Mouse (Mus musculus) thymus, postnatal 14 days (tissue): ENCODE measurements around the gene Slc11a1.
"Not testable (repeated sequence)": the region's sequence is repeated elsewhere in the genome, so short reads cannot be mapped to it uniquely, and the experiment has no call there.

Experiments used
- DNase-seq: peaks from one replicate; pipeline ENCODE4 v3.0.0; 2021

Slc11a1 gene

DNA sequence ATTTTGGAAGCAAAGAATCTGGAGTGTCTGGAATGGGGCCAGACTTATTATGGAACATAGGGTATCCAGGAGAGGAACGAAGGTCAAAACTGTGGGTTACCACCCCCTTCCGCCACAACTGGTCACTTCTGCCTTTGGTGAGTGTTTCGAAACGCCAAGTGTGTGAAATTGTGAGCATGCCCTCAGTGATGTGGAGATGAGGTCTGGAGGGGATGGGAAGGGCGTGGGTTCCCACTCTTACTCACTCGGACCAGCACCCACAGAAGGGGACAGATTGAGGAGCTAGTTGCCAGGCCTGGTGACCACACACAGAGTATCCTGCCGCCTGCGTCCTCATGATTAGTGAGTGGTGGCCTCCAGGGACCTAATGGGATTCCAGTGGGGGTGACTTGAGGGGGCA, at the start of gene Slc11a1:
TSS of gene Slc11a1 (plus strand) at position 216 of the 400 bp plus-strand sequence.
- no peak for DNase-seq

DNA sequence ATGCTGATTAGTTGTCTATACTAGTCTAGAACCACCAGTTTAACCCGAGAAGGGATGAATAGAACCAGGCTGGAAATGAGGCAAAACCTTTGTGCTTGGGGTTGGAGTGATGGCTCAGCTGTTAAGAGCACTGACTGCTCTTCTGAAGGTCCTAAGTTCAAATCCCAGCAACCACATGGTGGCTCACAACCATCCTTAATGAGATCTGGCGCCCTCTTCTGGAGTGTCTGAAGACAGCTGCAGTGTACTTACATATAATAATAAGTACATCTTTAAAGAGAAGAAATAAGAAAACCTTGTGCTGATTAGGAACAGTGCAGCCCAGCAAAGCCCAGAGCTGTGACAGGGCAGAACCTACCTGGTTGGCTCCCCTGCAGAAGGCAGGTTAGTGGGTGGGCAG, 48.1 kb upstream of the Slc11a1 start:
- not testable (repeated sequence) for DNase-seq

DNA sequence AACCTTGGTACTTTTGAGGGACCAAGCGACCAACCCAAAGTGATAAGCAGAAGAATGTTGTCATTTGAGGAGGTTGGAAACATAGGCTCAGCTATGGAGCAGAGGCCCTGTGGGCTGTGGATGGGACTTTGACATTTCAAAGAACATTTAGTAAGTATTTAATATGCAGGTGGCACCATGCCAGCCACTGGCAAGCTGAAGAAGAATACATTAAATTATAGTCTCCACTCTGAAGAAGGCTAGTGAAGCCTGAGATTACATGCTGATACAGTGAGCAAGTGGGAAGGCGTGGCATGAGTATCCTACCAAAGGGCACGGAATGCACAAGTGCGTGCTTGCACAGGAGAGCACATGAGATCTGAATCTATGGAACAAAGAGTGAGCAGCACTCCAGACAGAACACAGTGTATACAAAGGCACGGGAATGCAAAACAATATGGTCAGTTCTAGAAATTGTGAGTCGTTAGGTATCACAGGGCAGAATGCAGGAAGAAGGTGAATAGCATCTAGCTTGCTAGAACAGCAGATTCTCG, 45.0 kb upstream of the Slc11a1 start:
- DNase-seq = no peak

DNA sequence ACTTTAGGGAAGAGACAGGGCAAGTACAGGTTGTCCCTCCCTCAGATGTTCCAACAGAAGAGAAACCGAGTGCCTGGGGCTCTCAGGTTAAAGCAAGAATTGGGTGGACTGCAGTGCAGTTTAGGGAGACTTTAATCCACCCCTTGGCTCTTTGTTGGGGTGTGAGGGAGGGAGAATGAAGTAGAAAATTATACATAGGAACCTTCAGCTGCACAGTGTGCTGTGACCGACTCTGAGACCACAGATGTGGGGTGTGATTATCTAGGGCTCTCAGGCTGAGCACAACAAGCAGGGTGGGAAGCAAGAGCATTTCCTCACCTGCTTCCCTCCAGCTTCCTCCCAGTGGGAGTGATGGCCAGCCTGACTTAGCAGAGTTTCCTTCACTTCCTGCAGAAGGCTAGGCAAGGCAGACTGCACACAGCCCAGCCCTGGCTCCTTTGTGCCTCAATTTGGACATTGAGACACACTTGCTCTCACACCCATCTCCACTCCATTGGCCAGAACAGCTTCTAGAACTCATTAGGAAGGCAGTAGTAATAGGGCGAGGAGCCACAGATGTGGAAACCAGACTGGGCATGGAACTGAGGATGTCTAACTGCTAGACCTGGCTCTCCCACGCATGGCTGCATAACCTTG, 43.8 kb upstream of the Slc11a1 start:
- DNase-seq = no peak

DNA sequence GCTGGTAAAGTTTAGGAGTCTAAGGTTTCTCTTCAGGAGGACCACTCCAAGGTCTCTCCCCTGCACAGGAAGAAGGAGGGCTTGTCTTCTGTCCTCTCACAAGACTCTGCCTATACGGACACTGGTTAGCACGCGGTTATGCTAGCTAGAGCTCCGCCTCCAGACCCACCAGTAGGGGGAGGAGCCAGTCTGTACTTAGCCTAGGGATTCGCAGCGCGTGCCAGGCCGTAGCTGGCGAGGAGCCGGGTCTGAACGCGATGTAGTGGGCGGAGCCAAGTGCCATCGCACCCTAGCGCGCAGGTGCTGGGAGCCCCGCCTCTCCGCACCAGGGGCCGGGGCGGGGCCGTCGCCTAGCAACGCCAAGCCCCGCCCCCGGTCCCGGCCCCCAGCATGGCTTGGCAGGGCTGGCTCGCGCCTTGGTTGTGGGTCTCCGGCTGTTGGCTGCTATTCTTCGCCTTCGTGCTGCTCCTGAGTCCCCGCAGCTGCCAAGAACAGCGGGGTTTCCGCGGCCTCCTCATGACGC, 42.7 kb upstream of the Slc11a1 start:
- DNase-seq = peak; percentile 97

DNA sequence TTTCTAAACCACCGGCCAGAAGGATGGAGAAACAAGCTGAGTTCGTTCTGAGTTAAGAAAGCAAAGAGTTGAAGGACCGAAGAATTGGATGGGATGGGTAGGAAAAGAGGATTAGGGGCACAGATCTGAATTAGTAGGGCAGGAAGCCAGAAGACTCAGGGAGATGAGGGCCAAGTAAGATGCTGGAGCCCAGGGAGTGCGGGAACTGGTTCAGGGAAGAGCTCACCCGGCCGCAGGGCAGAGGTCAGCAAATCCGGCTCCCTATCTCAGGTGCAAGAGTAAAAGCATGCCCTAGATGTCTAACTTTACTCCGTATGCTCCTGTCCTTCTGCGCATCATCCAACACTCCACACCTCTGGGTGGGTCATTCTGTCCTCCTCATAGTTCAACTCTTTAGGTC, 42.1 kb upstream of the Slc11a1 start:
- peak; percentile 22 for DNase-seq

DNA sequence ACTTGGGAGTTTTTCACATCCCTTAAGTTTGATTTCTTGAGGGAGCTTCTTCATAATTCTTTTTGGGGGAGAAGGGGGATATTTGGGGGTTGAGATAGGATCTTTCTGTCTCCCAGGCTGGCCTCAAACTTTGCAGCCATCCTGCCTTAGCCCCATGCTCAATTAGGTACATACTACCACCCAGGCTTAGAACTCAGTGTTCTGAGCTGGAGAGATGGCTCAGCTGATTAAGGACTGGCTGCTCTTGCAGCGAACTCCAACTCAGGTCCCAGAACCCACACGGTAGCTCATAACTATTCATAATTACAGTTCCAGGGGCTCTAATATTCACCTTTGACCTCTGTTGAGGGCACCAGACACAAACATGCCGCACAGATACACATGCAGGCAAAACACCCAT, 40.4 kb upstream of the Slc11a1 start:
- no peak for DNase-seq

DNA sequence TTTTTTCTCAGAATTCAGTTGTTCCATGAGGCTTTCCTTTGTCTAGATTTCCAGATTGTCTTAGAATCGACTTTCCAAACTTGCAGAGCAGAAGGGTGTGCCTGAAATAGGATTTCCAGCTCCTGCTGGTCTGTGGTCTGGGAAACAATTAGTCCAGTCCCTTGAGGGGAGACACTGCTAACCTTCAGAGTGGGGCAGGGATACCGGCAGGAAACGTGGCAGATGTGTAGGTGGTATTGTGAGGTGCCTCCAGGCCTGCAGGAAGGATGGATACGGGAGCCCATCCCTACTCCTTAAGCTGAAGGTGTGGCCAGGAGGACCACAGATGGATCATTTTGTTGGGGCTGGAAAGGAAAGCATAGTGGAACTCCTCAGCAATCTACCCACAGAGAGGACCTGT, 40.0 kb upstream of the Slc11a1 start:
- DNase-seq = no peak

DNA sequence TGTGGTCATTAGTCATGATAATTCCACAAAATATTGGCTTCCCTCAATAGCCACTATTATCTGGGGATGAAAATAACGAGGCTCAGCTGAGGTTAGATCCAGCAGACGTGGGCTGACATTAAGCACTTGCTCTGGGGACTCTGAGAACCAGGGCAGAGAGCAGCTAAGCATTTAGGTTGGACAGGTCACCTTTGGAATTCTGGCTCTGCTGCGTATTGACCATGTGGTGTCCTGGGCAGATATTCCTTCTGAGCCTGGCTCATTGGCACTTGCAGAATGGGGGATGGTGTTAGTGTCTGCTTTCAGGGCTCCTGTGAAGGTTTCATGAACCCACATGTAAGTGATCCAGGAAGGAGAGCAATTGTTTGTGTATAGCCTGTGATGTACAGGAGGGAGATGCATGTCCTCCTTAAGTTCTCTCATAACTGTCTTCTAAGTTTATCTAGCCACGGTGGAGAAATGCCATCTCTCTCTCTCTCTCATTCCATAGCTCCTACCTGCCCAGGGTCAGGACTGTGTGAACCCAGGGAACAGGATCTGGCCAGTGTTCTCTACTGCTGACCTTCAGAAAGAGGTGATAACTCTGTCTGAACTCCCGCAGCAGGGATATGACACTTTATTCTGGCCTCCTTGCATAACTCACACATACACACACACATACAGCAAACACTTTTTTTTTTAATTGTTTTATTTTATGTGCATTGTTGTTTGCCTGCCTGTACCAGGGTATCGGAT, 39.4 kb upstream of the Slc11a1 start:
- no peak for DNase-seq

DNA sequence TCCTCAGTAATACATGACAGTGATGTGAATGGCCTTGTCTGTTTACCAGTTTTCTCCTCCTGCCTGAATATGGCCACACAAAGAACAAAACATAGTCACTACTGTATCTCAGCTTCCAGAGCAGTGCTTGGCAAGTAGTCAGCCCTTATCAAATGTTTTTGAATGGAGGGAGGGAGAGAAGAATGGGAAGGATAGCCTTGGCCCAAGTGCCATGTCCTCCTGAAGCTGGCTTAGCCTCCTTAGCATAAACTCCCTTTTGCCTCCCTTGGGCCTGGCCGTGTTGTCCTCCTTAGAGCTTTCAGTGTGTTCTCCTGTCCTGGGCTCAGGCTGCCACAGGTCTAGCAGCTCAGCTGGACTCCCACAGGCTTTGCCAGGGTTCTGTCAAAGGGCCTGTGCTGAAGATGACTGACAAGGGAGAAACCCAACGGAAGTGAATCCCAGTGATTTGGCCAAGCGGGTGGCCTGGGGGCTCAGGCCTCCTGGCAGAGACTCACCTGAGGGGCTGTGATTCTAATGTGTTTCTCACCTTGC, 37.7 kb upstream of the Slc11a1 start:
- DNase-seq = no peak

DNA sequence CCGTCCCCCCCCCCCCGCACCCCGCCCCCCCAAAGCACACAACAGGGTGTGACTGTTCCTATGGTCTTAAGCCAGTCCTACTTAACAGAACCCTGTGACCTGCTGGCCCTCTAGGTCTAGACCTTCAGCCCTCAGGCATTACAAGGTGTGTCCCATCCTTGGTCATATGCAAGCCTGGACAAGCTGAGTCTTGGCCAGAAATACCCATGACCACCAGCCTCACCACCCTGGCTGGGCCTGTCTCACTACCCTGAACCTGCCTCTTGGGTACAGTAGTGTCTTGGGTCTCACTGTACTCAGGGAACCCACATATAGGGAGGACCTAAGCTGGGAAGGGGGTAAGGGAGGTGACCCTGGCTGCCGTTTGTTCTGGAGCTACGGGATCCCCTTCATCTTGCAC, 37.0 kb upstream of the Slc11a1 start:
- no peak for DNase-seq

DNA sequence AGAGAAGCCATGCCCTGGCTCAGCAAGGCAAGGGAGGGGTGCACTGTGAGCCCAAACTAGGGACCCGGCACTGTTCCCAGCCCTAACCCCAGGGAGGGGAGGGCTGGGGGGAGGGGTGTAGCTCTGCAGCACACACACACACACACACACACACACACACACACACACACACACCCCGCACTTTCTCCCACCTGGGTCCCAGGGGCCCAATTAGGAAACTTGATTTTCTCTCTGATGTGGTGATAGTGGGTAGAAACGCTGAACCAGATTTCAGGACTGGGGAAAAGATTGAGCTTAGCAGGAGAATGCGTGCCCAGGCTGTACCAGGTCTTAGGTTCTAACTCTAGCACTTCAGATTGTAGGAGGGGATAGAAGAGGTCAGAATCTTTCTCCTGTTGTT, 36.4 kb upstream of the Slc11a1 start:
- DNase-seq = no peak

DNA sequence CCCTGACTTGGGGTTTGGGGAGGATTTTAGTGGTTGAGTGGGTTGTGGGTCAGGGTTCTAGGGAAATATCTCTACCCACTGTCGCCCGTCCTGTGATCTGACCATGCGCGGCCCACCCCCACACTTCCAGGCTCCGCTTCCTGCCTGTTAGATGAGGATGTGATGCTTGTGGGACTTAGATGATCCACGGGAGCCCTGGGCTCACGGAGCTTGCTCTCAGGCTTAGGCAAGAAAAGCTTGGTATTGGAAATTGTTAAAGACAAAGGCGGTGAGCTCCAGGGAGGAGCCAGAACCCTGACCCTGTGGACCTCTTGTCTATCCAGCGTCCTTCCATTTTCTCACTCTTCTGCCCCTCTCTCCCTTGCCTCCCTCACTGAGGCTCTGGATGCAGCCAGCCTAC, 35.1 kb upstream of the Slc11a1 start:
- DNase-seq = no peak

DNA sequence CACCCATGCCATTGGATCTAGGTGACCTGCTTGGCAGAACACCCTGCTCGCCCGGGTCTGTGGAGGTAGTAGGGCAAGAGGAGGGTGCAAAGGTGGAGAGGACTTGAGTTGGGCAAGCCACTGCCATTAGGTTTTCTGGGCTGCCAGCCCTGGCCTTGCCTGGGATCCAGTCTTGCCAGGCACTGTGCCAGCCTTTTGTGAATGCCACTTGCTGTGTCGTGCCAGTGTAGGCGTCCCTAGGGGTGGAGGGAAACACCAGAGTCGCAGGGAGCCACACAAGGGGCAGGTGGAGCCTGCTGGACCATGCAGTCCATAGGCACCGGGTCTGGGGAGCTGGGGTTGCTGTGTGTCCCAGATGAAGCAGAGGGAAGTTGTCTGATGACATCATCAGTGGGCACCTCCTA, 34.6 kb upstream of the Slc11a1 start:
- DNase-seq = no peak

DNA sequence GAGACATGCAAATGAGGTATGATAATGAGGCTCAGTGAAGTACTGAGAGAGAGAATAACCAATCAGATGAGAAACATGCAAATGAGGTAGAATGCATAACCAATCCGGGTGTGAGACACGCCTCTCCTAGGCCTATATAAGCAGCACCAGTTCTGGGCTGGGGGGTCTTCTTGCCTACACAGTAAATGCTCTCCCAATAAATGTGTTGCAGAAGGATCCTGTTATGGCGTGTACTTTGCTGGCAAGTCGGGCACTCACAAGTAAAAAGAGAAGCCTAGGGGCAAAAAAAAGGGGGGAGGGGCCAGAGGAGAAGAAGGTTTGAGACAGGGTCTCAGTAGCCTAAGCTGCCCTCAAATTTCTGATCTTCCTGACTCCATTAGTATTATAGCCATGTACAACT, 34.0 kb upstream of the Slc11a1 start:
- DNase-seq = not testable (repeated sequence)

DNA sequence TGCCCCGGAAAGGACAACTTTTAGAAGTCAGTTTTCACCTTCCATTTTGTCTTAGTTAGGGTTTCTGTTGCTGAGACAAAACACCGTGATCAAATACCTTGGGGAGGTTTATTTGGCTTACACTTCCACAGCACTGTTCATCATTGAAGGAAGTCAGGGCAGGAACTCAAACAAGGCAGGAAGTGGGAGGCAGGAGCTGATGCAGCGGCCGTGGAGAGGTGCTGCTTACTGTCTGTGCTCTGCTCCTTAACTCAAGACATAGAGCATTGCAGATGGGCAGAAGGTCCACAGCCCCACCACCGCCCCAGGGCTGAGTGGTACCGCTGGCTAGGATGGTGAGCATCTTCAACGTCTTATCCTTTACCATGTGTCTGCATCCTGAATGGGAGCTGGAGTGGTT, 33.1 kb upstream of the Slc11a1 start:
- no peak for DNase-seq

DNA sequence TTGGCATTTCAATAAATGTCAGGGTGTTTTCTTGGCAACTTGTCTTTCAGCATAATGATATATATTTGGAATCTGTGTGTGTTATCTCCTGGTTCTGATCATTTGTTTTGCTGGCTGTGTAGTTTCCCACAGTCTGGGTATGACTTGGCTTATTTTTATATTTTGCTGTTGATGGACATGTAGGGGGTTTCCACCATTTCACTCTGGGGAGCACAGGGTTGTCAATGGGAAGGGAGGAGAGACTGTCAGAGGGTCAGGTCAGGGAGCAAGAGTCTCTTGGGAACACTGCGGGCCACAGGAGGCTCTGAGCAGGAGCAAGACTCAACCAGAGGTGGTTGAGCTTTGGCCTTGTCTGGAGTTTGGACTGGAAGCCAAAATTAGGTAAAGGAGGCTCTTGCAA, 32.7 kb upstream of the Slc11a1 start:
- DNase-seq = no peak

DNA sequence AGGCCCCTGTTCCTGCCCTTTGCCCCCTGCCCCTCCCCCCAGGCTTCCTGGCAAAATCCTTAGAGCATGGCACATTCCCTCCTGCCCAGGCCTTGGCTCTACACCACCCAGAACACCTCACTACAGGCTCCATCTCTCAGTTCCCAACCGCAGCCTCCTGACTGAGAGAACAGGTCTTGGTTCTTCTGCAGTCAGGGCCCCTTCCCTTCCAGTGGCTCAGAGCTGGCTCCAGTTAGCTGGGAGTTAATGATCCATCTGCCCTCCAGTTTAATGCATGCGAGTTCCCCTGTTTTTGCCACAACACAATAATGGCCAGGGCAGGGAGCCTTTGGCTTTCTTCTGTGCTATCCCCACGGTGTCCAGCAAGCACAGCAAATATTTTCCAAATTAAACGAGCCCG, 31.8 kb upstream of the Slc11a1 start:
- DNase-seq = no peak

DNA sequence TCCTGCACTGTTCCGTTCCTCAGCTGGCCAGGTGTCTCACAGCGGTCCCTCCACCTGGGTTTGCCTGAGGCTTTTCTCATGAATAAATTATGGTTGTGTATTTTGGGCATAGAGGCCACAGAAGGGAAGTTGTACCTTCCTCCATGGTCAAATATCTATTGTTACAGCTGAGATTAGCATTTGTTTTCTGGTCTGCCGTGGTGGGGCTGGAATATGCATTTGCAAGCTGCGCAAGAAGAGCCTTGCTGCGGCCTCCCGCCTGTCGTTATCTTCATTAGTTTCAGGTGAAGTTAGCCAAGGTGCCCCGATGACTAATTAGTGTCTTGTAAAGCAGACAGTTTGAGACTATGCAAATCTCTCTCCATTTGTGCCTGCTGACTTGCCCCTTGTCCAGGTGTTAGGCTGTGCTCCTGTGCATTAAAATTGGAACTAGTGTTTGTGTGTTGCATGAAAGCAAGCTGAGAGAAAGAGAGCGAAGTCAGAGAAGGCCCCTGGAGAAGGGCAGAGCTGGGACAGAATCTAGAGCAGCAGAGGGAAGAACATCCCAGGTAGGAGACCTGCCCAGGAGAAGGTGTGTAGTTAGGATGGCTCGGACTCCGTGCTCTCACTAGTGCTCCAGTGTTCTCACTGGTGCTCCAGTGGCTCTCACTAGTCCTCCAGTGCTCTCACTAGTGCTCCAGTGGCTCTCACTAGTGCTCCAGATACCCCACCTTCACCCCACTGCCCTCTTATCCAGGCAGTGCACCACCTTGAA, 30.7 kb upstream of the Slc11a1 start:
- no peak for DNase-seq

DNA sequence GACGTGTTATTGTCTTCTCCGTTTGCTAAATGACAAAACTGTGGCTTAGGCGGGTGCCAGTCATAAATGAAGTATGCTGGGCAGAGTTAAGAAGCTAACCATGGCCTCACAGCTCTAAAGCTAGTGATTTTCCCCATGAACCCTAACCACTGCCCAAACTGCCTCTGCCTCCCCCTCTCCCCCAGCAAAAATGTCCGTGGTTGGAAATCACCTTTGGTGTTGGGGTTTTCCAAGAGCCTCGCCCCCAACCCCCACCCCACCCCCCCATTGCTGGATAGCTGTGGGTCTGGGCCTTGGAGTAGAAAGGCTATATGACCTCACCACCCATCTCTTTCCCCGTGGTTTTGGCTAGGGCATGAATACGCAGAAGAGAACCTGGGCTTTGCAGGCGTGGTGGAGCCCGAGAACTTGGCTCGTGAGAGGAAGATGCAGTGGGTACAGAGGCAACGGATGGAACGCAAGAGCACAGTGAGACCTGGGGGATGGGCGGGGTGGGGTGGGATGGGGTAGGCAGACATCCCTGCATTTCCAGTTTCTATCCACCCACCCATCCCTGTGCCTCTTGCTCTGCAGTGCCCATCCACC, 23.7 kb upstream of the Slc11a1 start:
- no peak for DNase-seq

DNA sequence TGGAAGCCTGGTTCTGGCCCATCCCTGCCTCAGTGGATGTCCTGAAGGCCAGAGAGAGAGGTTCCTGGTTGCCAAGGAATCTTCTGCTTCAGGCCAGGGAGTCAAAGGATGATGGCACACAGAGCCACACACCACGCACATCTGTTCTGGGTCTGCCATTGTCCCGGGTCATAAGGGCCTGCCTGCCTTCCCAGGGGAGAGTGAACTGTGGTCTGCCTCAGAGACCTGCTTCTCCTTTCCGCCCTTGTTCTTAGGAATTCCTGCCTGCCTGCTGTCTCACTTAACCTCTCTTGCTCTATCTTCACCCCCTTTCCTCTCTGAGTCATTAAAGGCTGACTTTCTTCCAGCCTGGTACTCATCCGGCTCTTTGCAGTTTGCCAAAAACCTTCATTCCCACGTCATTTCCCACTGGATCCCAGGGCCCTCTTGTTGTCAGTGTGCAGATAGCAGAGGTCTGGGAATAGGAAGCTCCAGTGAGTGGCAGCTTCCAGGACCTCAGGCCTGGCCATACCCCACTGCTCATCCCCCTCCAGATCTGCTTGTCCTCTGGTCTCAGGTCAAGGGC, 22.4 kb upstream of the Slc11a1 start:
- DNase-seq = no peak

DNA sequence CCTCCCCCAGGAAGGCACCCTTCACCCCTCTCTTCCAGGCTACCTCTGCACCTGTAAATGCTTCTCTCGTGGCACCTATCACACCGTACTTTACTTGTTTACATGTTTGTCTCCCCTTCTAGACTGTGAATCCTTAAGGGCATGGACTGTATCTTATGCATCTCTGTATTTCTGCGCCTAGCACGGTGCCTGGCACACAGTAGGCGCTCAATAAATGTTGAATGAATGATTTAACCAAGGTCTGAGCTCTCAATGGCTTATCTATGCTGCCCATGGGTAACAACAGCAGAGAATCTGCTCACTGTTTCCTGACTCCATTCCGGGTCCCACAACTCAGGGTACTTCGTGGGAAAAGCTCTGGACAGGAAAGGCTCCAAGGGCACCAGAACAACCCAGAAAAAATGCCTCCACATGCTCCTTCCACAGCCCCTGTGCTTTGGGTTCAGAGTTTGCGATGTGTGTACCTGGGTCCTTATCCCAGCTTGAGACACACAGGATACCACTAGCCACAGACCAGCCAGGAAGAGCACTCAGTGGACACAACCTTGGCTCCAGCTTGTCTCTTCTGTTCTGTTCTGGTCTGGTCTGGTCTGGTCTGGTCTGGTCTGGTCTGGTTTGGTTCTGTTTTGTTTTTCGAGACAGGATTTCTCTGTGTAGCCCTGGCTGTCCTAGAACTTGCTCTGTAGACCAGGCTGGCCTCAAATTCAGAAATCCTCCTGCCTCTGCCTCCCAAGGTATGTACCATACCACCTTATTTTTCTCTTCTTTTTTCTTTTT, 21.4 kb upstream of the Slc11a1 start:
- DNase-seq = no peak
